In genomic region chr14:77632466-77633171, GRCm38 (mm10) we compare ENCODE assay signal across 15 mouse cellular contexts.
A peak's percentile ranks its signal among the peaks of the same experiment; 100 is the strongest.
DNase-seq lines count a peak whose midpoint lies in the region; ATAC-seq and TF ChIP-seq lines count a peak whose summit lies in the region.
"Had no signal": no experiment of that assay in that cellular context is flagged by ENCODE, and none has a peak within 500 bp of the region (broad histone marks: within the 10 kb centered on the region; RNA-seq: fewer than 3 reads in every experiment).

No protein-coding gene starts in this region.

- 0 out of 2 replicates have a peak, but pooled peaks cover 3% of the 10 kb centered on the region for H3K4me1 ChIP-seq in limb, embryonic 14.5 days (ENCODE audit: control insufficient read depth, insufficient read depth, low read length)
- H3K4me1 ChIP-seq in limb, embryonic 10.5 days = peaks cover 33% of the 10 kb centered on the region
- peaks cover 54% of the 10 kb centered on the region for H3K4me1 ChIP-seq in embryonic facial prominence, embryonic 13.5 days
- H3K4me1 ChIP-seq in intestine, embryonic 16.5 days (ENCODE audit: control insufficient read depth, insufficient read depth, low read length) = peaks cover 13% of the 10 kb centered on the region
- H3K4me1 ChIP-seq: liver, embryonic 12.5 days had no signal

- H3K36me3 ChIP-seq in limb, embryonic 14.5 days (ENCODE audit: control insufficient read depth, insufficient read depth, low read length) = no peaks in the 10 kb centered on the region
- H3K36me3 ChIP-seq in limb, embryonic 10.5 days = no peaks in the 10 kb centered on the region
- H3K36me3 ChIP-seq in embryonic facial prominence, embryonic 13.5 days = no peaks in the 10 kb centered on the region
- H3K36me3 ChIP-seq in intestine, embryonic 16.5 days (ENCODE audit: control insufficient read depth, insufficient read depth, low read length) = no peaks in the 10 kb centered on the region
- H3K36me3 ChIP-seq: liver, embryonic 12.5 days had no signal

- H3K4me3 ChIP-seq in limb, embryonic 14.5 days (replicated peaks; ENCODE audit: low read length) = no peak overlapping the region
- no peak overlapping the region for H3K4me3 ChIP-seq in limb, embryonic 10.5 days
- no peak overlapping the region for H3K4me3 ChIP-seq in embryonic facial prominence, embryonic 13.5 days
- H3K4me3 ChIP-seq in intestine, embryonic 16.5 days (ENCODE audit: low read length) = no peak overlapping the region
- H3K4me3 ChIP-seq: liver, embryonic 12.5 days; myocyte had no signal

- no peak overlapping the region for H3K27ac ChIP-seq in limb, embryonic 14.5 days (replicated peaks; ENCODE audit: low read depth, low read length)
- no peak overlapping the region for H3K27ac ChIP-seq in limb, embryonic 10.5 days
- peak overlapping the region; percentile 52 for H3K27ac ChIP-seq in embryonic facial prominence, embryonic 13.5 days
- H3K27ac ChIP-seq in intestine, embryonic 16.5 days (ENCODE audit: low read length) = peak overlapping the region; percentile 70
- H3K27ac ChIP-seq: liver, embryonic 12.5 days had no signal

- no peak for TF ChIP-seq POLR2A in limb, embryonic 14.5 days (IDR thresholded peaks at IDR 0.05; ENCODE audit: borderline replicate concordance, extremely low read depth, insufficient read depth, insufficient read length)

- no peak overlapping the region for H3K9ac ChIP-seq in limb, embryonic 14.5 days (ENCODE audit: low read depth, low read length, severe bottlenecking)
- no peak overlapping the region for H3K9ac ChIP-seq in embryonic facial prominence, embryonic 13.5 days
- no peak overlapping the region for H3K9ac ChIP-seq in intestine, embryonic 16.5 days (ENCODE audit: low read depth, low read length)
- H3K9ac ChIP-seq: liver, embryonic 12.5 days had no signal

- no peaks in the 10 kb centered on the region for H3K27me3 ChIP-seq in limb, embryonic 14.5 days (ENCODE audit: control insufficient read depth, insufficient read depth, low read length)
- H3K27me3 ChIP-seq in limb, embryonic 10.5 days (ENCODE audit: low read depth, poor library complexity, severe bottlenecking) = no peaks in the 10 kb centered on the region
- H3K27me3 ChIP-seq in embryonic facial prominence, embryonic 13.5 days = peaks cover 5% of the 10 kb centered on the region; the same call in 1 of the 2 replicates
- no peaks in the 10 kb centered on the region for H3K27me3 ChIP-seq in intestine, embryonic 16.5 days (replicated peaks; ENCODE audit: control insufficient read depth, insufficient read depth, low read length)
- H3K27me3 ChIP-seq: CH12.LX; liver, embryonic 12.5 days had no signal

- no peak overlapping the region for H3K4me2 ChIP-seq in limb, embryonic 14.5 days (replicated peaks; ENCODE audit: low read depth, low read length, severe bottlenecking)
- H3K4me2 ChIP-seq in embryonic facial prominence, embryonic 13.5 days = no peak overlapping the region
- H3K4me2 ChIP-seq in intestine, embryonic 16.5 days (ENCODE audit: low read depth, low read length) = no peak overlapping the region
- H3K4me2 ChIP-seq: liver, embryonic 12.5 days had no signal

- WGBS in limb, embryonic 14.5 days = 94% methylated on average over 10 of the region's 10 CpGs
- WGBS in limb, embryonic 10.5 days = 96% methylated on average over 10 of the region's 10 CpGs
- 80% methylated on average over 10 of the region's 10 CpGs for WGBS in embryonic facial prominence, embryonic 13.5 days
- 85% methylated on average over 10 of the region's 10 CpGs for WGBS in intestine, embryonic 16.5 days

- peak; percentile 38 for DNase-seq in limb, embryonic 14.5 days (ENCODE audit: low spot score)
- no peak for DNase-seq in limb, embryonic 10.5 days (ENCODE audit: low spot score)
- peak; percentile 55 for DNase-seq in R1 (ENCODE audit: low read depth, low spot score)
- DNase-seq in testis, postnatal 10 days (ENCODE audit: low spot score) = no peak
- DNase-seq in testis, postnatal 14 days (ENCODE audit: low spot score) = no peak
- DNase-seq: adrenal gland, postnatal 25 days; cerebellum, adult 11 months; gastrocnemius, postnatal 25 days; kidney, adult 8-10 months; right cerebral cortex, postnatal 4 days had no signal

- H3K9me3 ChIP-seq in limb, embryonic 14.5 days (ENCODE audit: control insufficient read depth, low read length) = no peaks in the 10 kb centered on the region
- no peaks in the 10 kb centered on the region for H3K9me3 ChIP-seq in limb, embryonic 10.5 days (replicated peaks)
- no peaks in the 10 kb centered on the region for H3K9me3 ChIP-seq in embryonic facial prominence, embryonic 13.5 days
- no peaks in the 10 kb centered on the region for H3K9me3 ChIP-seq in intestine, embryonic 16.5 days (ENCODE audit: control insufficient read depth, low read length)
- H3K9me3 ChIP-seq: liver, embryonic 12.5 days had no signal

- no peak for ATAC-seq in limb, embryonic 14.5 days (ENCODE audit: low FRiP score, low read depth)
- ATAC-seq in embryonic facial prominence, embryonic 13.5 days (ENCODE audit: insufficient number of reproducible peaks, insufficient read depth, low FRiP score, low TSS enrichment, low read depth) = no peak
- ATAC-seq in intestine, embryonic 16.5 days = peak; percentile 28; the same call in 1 of the 2 replicates
- ATAC-seq: liver, embryonic 12.5 days had no signal

Comparison
In these comparisons a context has a peak if more than half of its experiments do, and no peak if none do; other contexts are left out.
1. DNase-seq: peak in limb, embryonic 14.5 days (single experiment) and R1 (single experiment); none in limb, embryonic 10.5 days (single experiment), testis, postnatal 10 days (single experiment) and testis, postnatal 14 days (single experiment).
2. H3K27ac ChIP-seq: peak in embryonic facial prominence, embryonic 13.5 days (single experiment) and intestine, embryonic 16.5 days (single experiment); none in limb, embryonic 14.5 days (single experiment) and limb, embryonic 10.5 days (single experiment).